8 mouse cellular contexts compared by ENCODE assay signal in the genomic region with DNA sequence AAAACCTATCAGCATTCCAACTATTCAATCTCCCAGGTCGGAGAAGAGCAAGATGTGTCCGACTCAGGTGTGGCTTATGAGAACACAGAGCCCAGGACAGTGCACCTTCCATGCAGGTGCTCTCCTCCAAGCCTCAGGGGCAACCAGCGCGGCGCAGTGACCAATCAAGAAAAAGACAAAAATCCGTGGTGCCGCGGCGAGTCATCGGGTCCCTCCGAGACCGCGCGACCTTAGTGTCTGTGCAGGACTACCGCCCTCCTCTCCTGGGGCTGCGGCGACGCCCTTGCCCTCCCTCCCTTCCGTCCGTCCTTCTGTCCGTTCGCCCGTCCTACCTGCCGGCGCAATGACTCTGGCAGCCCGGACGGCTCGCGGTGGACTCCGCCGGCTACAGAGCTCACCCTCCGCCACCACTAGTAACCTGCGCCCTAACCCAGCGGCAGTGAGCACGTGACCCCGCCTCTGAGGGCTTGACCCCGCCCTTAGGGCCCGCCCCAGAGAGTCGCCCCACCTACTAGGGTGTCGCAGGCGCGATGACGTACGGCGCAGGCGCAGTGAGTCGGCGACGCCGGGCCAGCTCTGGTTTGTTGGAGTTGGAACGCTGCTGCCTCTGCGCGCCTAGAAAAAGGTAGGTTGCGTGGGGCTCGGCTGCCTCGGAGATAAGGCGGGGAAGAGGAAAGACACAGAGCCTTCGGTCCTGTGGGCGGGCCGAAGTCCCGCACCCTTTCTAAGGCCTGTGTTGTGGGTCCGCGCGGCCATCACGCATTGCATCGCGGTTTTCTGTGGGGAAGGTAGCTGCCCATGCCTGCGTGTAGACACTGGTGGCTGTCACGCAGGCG. TPM values are rescaled to one million over a fixed set of nuclear protein-coding genes. Genes with fewer than 3 reads are reported as not detected.
DNase-seq lines count a peak whose midpoint lies in the region; ATAC-seq lines count a peak whose summit lies in the region.

A gene (minus strand): TSS at position 455 of the 836 bp plus-strand sequence.
A gene (plus strand): TSS at position 500 of the 836 bp plus-strand sequence.

- peaks cover 30% of the 10 kb centered on the region for H3K4me1 ChIP-seq in hindbrain, embryonic 13.5 days (replicated peaks)

- ATAC-seq in hindbrain, embryonic 13.5 days (ENCODE audit: low FRiP score), result peak; percentile 97

- H3K9me3 ChIP-seq in hindbrain, embryonic 13.5 days, result no peaks in the 10 kb centered on the region

- peak within 1 kb of the TSS; percentile 90 for H3K9ac ChIP-seq in hindbrain, embryonic 13.5 days

- H3K27ac ChIP-seq in hindbrain, embryonic 13.5 days, result peak within 1 kb of the TSS; percentile 93

- peak within 1 kb of the TSS; percentile 68 for H3K4me2 ChIP-seq in hindbrain, embryonic 13.5 days

- WGBS in hindbrain, embryonic 13.5 days, result under 1% methylated on average over 70 of the region's 70 CpGs

- no peaks in the 10 kb centered on the region for H3K27me3 ChIP-seq in hindbrain, embryonic 13.5 days

- peaks cover 10% of the 10 kb centered on the region for H3K36me3 ChIP-seq in hindbrain, embryonic 13.5 days

- peak; percentile 99 for DNase-seq in NIH3T3 (ENCODE audit: low read depth)
- peak; percentile 99 for DNase-seq in cerebellum, postnatal 10 days
- DNase-seq in frontal cortex, postnatal 10 days (ENCODE audit: low spot score in 2 of 2), result peak; percentile 94 to 98
- DNase-seq in layer of hippocampus, postnatal 25 days (ENCODE audit: extremely low spot score in 1 of 2, low spot score in 1 of 2), result peak; percentile 98
- DNase-seq in lung, postnatal 25 days (ENCODE audit: low spot score), result peak; percentile 97
- DNase-seq in retina, embryonic 14.5 days (ENCODE audit: low spot score), result peak; percentile 99
- DNase-seq in thymus, postnatal 4 days, result peak; percentile 99

- peak within 1 kb of the TSS; percentile 67 for H3K4me3 ChIP-seq in hindbrain, embryonic 13.5 days

RNA-seq across cellular contexts. Expression of the first gene that starts in this region (rescaled TPM):
- polyA plus RNA-seq in hindbrain, embryonic 13.5 days (2015; fragmentation: Nextera tagmentation; extraction: Ambion mirVana), result 14.1 and 14.2 TPM in 2 replicates
- total RNA-seq in layer of hippocampus, postnatal 25 days (2021), result 10 to 100 TPM; 14.7 to 18.2 TPM

RNA-seq across cellular contexts. Expression of the second gene that starts in this region (rescaled TPM):
- polyA plus RNA-seq in hindbrain, embryonic 13.5 days (2015; fragmentation: Nextera tagmentation; extraction: Ambion mirVana), result 207 and 208 TPM in 2 replicates
- total RNA-seq in layer of hippocampus, postnatal 25 days (2021), result 100 to 1,000 TPM; 136 to 144 TPM

Comparison
In these comparisons a context has a peak if more than half of its experiments do, and no peak if none do; other contexts are left out.
1. Peak in every context shown above with its lines: DNase-seq, ATAC-seq, H3K4me3 ChIP-seq and H3K27ac ChIP-seq.